Mouse (Mus musculus) retina, postnatal 7 days (tissue): ENCODE data around the gene Bmp5.

Experiments used
- DNase-seq: peaks from one replicate; pipeline ENCODE4 v3.0.0-alpha.2; 2012; ENCODE audit warnings: low read depth, low spot score

The Bmp5 gene

GRCm38 (mm10) chr9:75840841-75841240 lies 65.7 kb downstream of the Bmp5 start:
- no peak for DNase-seq

DNA sequence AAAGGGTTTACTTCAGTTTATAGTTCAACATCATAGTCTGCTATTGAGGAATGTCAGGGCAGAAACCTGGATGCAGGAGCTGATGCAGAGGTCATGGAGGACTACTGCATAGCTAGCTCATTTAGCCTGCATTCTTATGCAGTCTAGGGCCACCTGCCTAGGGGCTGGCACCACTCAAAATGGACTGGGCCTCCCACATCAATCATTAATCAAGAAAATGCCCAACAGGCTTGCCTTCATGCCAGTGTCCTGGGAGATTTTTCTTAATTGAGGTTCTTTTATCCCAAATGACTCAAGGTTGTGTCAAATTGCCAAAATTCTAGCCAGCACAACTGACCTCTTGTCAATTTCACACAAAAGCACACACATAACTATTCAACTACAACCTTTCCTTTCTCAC lies 70.8 kb downstream of the Bmp5 start:
- DNase-seq: no peak

DNA sequence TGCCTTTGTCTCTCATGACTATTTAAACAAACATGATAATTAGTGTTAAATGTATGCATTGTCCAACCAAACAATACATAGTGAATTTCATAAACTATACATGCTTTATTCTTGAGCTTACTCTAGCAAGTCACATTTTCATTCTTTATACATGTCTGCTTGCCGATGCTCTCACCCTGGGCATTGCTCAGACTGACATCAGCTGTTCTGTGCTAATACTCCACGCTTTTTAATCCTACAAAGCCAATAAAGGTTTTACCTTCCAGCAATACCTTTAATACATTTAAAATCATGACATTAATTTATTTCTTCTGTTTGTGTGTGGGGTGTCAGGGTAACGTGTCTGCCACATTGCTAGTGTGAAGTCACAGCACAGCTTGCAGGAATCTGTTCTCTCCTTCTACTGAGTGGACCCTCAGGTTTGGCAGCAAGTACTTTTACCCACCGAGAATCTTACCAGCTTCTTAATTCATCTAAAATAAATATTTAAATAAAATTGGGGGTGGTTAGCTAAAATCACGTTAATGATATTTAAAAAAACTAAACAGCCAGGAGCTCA lies 75.6 kb downstream of the Bmp5 start:
- DNase-seq: no peak

GRCm38 (mm10) chr9:75858161-75858560 lies 83.0 kb downstream of the Bmp5 start:
- no peak for DNase-seq

- DNase-seq: no peak
Measured at GRCm38 (mm10) chr9:75858939-75859338, 83.8 kb downstream of the Bmp5 start.

- DNase-seq: no peak
Measured at GRCm38 (mm10) chr9:75870332-75871177, 95.4 kb downstream of the Bmp5 start.

DNA sequence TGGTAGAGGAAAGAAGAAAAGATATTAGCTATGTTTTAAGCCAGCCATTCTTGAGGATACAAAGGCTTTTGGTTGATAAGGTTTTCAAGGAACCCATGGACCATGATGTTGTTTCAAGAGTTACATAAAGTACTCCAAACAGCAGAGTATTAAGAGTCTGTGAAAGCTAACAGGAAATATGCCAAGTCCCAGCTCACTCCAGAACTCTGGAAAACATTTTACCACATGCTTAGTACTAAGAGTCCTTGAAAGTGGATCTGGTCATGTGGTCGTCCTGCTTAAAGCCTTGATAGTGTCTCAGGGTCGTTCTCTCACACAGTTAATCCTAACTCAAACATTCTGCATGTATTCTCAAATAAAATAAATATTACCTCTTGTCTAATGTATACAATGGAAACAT lies 101.2 kb downstream of the Bmp5 start:
- DNase-seq: no peak

GRCm38 (mm10) chr9:75883481-75884190 lies 108.5 kb downstream of the Bmp5 start:
- DNase-seq: no peak

GRCm38 (mm10) chr9:75886801-75887544 lies 111.8 kb downstream of the Bmp5 start:
- DNase-seq: no peak

GRCm38 (mm10) chr9:75896918-75897317 lies 121.8 kb downstream of the Bmp5 start:
- DNase-seq: no peak

- DNase-seq: no peak
Measured at GRCm38 (mm10) chr9:75898022-75898421, 122.9 kb downstream of the Bmp5 start.

- DNase-seq: no peak
Measured at GRCm38 (mm10) chr9:75901219-75901618, 126.1 kb downstream of the Bmp5 start.

GRCm38 (mm10) chr9:75905497-75905896 lies 130.3 kb downstream of the Bmp5 start:
- no peak for DNase-seq

GRCm38 (mm10) chr9:75910112-75910799 lies 135.1 kb downstream of the Bmp5 start:
- DNase-seq: no peak

DNA sequence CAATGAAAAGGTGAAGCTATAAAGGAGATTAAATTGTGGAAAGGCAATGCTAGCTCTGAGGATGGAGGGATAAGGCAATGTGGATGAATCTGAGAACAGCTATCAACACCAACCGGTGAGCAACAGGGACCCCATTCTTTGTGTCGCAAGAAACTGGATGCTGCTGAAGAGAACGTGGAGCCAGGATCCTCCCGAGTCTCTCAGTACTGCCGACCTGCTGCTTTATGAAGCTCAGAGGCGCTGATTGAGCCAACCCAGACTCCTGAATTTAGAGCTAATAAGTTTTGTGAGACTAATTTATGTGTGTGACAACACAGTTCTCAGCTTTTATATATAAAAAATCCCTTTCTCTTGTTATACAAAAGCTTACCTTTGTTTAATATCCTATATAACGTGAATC lies 136.4 kb downstream of the Bmp5 start:
- DNase-seq: no peak

DNA sequence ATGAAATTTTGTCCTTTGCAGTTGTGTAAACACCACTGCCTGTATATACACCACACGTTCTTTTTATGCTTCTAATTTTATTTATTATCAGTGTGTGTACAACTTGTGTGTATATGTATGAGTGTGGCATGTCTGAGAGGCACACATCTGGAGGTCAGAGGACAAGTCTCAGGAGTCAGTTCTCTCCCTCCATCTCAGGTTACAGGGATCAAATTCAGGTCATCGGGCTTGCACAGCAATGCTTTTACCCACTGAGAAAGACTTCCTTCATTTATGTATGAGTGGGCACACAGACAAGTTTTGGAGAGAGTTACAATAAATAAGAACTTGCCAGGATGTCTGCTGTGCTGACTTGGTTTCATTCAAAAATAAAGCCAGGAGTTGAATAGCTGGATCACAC lies 140.9 kb downstream of the Bmp5 start:
- no peak for DNase-seq

GRCm38 (mm10) chr9:75927196-75927880 lies 152.2 kb downstream of the Bmp5 start:
- no peak for DNase-seq

DNA sequence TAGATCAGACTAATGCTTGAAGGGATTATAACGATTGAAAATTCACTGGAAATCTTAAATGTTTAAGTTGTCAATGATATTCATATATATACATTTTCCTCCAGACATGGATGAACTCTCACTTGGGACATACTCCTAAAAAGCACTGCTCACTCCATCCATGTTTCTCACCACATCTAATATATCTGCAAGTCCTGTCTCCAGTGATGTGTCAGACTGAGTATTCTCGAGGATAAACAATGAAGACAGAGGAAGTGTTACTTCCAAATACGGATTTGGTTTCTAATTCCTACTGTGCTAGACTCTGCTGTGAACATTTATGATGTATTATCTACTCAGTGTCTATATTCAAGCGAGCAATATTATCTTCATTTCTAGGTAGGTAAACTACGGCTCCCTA lies 152.9 kb downstream of the Bmp5 start:
- DNase-seq: no peak

DNA sequence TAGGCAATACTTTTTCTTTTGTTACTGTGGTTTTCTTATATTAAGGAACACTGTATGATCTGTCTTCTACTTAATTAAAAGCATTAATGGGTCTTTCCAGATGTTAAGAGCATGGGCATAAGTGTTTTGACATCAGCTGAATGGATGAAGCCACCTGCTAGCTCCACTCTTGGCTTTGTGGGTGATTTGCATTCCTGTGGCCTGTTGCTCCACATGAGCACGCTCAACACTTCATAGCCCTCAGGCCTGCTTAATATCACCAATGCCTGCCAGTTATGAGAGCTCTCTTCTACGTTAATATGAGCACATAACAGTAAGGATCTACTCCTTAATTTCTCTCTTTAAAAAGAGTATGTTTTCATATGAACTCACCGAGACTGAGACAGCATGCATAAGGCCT lies 169.5 kb downstream of the Bmp5 start:
- DNase-seq: no peak
